Mouse (Mus musculus) spleen, adult 2 months (tissue): ENCODE data around the gene Taf15. TPM values are rescaled to one million over a fixed set of nuclear protein-coding genes. Genes with fewer than 3 reads are reported as not detected.
A peak's percentile ranks its signal among the peaks of the same experiment; 100 is the strongest.

Experiments used
- DNase-seq, 2 experiments: peaks; one replicate each; pipeline versions ENCODE4 v3.0.0 to v3.0.0-alpha.2; 2012 to 2021; ENCODE audit warnings: low spot score in 2 of 2, low read depth in 1 of 2
- H3K27ac ChIP-seq: fragments of 200-500 bp; 2 replicates; pipeline ENCODE4 v1.5.1; 2012; ENCODE audit warnings: low read length, inconsistent platforms; ENCODE audit not compliant: insufficient read depth
- H3K27me3 ChIP-seq: fragments of 200-500 bp; 2 replicates; pipeline ENCODE4 v1.6.1; 2012; ENCODE audit warnings: mild to moderate bottlenecking, moderate library complexity, low read length, inconsistent platforms; ENCODE audit not compliant: control insufficient read depth, insufficient read depth
- H3K36me3 ChIP-seq: fragments of 200-500 bp; 2 replicates; pipeline ENCODE4 v1.6.1; 2012; ENCODE audit warnings: mild to moderate bottlenecking, low read length, inconsistent platforms; ENCODE audit not compliant: control insufficient read depth, insufficient read depth
- H3K4me1 ChIP-seq: fragments of 200-500 bp; 2 replicates; pipeline ENCODE4 v1.6.1; 2011; ENCODE audit warnings: inconsistent platforms; ENCODE audit not compliant: control insufficient read depth, insufficient read depth, insufficient read length
- H3K4me3 ChIP-seq: fragments of 200-500 bp; 2 replicates; pipeline ENCODE4 v1.5.1; 2011; ENCODE audit warnings: mild to moderate bottlenecking, inconsistent platforms; ENCODE audit not compliant: insufficient read depth, insufficient read length; ENCODE audit errors: extremely low read depth
- CTCF ChIP-seq: fragments of 200-500 bp; IDR thresholded peaks from 2 replicates; pipeline ENCODE4 v1.5.1; 2011; ENCODE audit warnings: mild to moderate bottlenecking, inconsistent platforms; ENCODE audit not compliant: insufficient read depth, insufficient read length, insufficient replicate concordance; ENCODE audit errors: extremely low read depth
- POLR2A ChIP-seq: fragments of 200-500 bp; IDR thresholded peaks from 2 replicates; pipeline ENCODE4 v1.6.1; 2011; ENCODE audit warnings: low read depth, low read length, inconsistent platforms
- WGBS: fragments of 180-500 bp; shearing (Covaris S2); methylation state at CpG from one replicate; pipeline ENCODE4 v1.1.7; 2018; 5-methylcytosine and 5-hydroxymethylcytosine counted together
- polyA plus RNA-seq: library from polyadenylated mRNA; depleted of rRNA; stranded (reverse); fragments of >200 nt; gene quantifications from 2 replicates; pipeline ENCODE4 v1.2.3, GENCODE M21; 2012

The Taf15 gene
- polyA plus RNA-seq, 1 experiment, result 8.9 TPM

DNA sequence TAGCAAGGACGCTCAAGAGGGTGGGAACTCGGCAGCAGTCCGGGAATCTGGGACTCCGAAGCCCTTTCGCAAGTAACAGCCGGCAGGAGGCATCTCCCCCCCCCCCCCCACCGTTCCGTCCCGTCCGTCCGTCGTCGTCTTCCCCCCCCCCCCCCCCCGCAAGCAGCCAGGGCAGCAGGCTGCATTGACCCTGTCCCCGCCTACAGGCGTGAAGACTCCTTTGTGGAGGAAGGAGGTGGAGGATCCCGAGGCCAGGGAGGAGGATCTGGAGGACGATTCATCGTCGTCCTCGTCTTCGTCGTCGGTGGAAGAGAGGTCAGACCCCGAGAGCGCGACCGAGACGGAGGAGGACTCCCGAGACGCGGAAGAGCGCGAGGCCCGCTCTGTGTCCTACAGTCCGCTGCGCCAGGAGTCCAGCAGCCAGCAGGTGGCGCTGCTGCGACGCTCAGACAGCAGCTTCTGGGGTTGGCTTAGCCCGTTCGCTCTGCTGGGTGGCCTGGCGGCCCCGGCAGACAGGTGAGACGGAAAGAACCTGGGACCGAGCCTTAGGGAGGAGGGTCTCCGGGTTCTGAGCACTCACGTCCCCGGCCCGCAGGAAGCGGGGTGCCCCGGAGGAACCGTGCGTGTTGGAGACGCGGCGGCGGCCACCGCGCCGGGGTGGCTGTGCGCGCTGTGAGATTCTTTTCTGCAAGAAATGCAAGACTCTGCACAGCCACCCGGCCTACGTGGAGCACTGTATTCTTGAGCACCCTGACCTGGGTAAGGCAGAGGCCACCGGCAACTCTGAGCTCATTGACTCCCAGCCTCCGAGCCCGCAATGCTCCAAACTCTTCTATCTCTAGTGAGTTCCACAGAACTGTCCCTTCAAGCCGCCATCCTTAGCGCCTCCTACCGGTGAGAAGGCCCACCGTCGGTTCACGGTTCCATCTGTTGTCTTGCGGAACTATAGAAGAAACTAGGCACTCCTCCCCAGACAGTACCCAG lies 32.5 kb upstream of the Taf15 start:
- peaks cover 5% of the 10 kb centered on the region; the same call in 1 of the 2 replicates for H3K4me1 ChIP-seq

DNA sequence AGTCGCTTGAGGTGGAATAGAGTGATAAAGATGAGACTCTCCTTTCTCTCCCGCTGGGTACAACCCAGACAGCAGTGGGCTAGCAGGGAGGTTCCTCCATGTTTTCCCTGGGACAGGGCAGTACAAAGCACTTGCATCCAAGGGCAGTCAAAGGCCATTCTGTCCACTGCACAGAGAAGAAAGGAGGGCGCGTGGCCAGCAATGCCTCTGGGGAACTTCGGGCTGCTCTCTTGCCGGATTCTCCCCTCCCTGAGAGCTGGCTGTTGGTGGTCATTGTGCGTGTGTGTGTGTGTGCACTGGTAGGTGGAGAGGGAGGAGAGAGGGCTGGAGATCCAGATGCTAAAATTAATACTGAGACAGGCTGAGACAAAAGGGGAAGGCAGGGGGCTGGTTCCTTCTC lies 31.7 kb upstream of the Taf15 start:
- Histone ChIP-seq H3K27me3 (no peaks in the 10 kb centered on the region; the same call in 1 of the 2 replicates), H3K36me3 (no peaks in the 10 kb centered on the region), H3K4me3 (no peak overlapping the region), H3K4me1 (peaks cover 5% of the 10 kb centered on the region; the same call in 1 of the 2 replicates), H3K27ac (no peak overlapping the region)
- 69% methylated on average over 7 of the region's 7 CpGs for WGBS
- DNase-seq, result no peak
- TF ChIP-seq CTCF (no peak), POLR2A (no peak)

More for the DNA sequence above, 32.5 kb upstream of the Taf15 start:
- H3K36me3 ChIP-seq, result no peaks in the 10 kb centered on the region
- no peak overlapping the region; the same call in 1 of the 2 replicates for H3K27ac ChIP-seq
- no peaks in the 10 kb centered on the region; the same call in 1 of the 2 replicates for H3K27me3 ChIP-seq
- TF ChIP-seq POLR2A (peak; percentile 19; the same call in 1 of the 2 replicates), CTCF (peak; percentile 99)
- DNase-seq, result peak; percentile 83 to 84
- under 1% methylated on average over 64 of the region's 75 CpGs for WGBS
- H3K4me3 ChIP-seq, result peak overlapping the region; percentile 68

DNA sequence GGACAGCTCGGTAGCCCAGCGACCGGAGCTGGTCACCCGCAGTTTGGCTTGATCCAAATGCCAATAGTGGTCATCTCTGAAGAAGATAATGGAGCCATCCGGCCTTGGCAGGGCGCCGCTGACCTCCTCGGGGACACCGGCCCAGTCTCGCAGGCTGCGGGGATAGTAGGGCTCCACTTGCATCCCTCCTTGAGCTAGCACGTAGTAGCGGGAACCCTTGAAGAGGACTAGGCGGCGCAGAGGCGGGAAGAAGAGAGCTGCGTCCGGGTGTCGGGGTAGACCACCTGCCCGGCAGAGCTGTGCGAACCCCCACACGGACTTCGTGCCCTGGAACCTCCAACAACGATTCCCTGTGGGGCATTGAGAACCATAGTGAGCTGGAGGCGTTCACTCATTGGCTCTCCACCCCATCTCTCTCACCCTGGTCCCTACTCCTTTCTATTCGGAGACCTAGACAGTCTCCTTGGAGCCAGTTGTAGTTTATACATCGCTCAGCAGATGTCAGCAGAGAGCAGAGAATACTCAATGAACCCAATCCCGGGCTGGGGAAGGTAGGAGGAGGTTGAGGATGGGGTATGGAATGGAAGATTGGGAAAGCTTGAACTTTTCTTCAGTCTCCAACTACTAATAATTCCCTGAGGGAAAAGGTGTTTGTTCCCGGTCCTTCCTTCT lies 30.2 kb upstream of the Taf15 start:
- Histone ChIP-seq H3K4me3 (no peak overlapping the region), H3K4me1 (peaks cover 5% of the 10 kb centered on the region; the same call in 1 of the 2 replicates), H3K36me3 (no peaks in the 10 kb centered on the region), H3K27me3 (no peaks in the 10 kb centered on the region; the same call in 1 of the 2 replicates), H3K27ac (no peak overlapping the region)
- no peak for TF ChIP-seq POLR2A
- TF ChIP-seq CTCF, result peak; percentile 46; the same call in 1 of the 2 replicates
- 25% methylated on average over 29 of the region's 29 CpGs for WGBS
- DNase-seq, result peak; percentile 19 to 61

DNA sequence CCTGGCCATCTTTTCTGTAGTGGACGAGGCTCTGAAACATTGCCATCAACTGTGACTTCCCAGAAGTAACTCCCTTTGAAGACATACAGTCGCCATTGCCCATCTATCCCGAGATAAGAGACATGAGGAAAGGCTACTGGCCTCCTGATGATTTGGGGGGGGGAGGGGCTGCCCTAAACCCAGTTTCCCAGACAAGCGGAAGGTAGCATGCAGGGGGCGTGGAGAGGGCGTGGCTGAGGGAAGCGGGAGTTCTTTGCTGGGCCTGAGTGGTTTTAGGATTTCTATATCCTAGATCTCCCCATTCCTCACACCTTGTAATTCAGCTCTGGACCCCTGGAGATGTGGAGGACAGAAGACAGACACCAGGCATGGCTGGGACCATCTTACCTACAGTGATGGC lies 29.1 kb upstream of the Taf15 start:
- H3K36me3 ChIP-seq, result no peaks in the 10 kb centered on the region
- H3K27ac ChIP-seq, result no peak overlapping the region
- DNase-seq, result no peak
- TF ChIP-seq POLR2A, result no peak
- TF ChIP-seq CTCF, result no peak
- H3K4me1 ChIP-seq, result peaks cover 5% of the 10 kb centered on the region; the same call in 1 of the 2 replicates
- no peaks in the 10 kb centered on the region; the same call in 1 of the 2 replicates for H3K27me3 ChIP-seq
- 11% methylated on average over 7 of the region's 7 CpGs for WGBS
- H3K4me3 ChIP-seq, result no peak overlapping the region

DNA sequence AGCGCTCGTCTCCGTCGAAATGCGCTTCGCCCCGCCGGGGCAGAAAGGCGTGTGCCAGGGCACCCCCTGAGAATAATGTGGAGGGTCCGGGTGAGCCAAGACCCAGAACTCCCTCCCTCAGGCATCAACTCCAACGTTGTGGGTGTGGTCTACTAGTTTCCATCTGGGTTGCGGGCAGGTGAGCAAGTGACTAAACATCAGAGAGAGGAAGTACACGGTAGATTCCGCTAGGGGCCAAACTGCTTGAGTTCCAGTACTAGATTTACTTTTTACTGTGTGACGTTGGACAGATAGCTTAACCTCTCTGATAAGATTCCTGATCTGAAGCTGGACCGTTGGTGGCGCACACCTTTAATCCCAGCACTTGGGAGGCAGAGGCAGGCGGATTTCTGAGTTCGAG lies 27.9 kb upstream of the Taf15 start:
- 28% methylated on average over 19 of the region's 19 CpGs for WGBS
- TF ChIP-seq POLR2A, result no peak
- TF ChIP-seq CTCF, result no peak
- peak in 1 of 2 experiments; percentile 30 for DNase-seq
- Histone ChIP-seq H3K27me3 (no peaks in the 10 kb centered on the region; the same call in 1 of the 2 replicates), H3K4me1 (peaks cover 5% of the 10 kb centered on the region; the same call in 1 of the 2 replicates), H3K4me3 (peak overlapping the region; percentile 38; the same call in 1 of the 2 replicates), H3K27ac (no peak overlapping the region), H3K36me3 (no peaks in the 10 kb centered on the region)

DNA sequence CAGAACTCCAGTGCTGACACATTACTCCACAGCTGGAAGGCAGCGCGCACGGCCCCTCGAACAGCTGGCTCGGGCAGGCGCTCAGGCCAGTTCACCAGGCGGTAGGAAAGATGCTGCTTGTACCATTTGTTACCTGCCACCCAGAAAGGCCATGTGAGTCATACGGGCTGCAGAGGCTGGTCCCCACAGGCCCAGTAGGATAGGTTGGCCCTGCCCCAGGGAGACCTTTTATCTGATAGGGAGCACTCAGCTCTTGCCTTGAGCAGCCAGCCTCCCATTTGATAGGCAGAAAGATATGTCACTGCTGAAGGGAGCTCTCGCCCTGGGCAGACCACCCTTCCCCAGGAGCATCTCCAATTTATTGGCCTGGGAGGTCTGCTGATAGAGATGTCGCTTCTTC lies 25.3 kb upstream of the Taf15 start:
- Histone ChIP-seq H3K27me3 (no peaks in the 10 kb centered on the region; the same call in 1 of the 2 replicates), H3K4me3 (no peak overlapping the region), H3K36me3 (no peaks in the 10 kb centered on the region), H3K27ac (no peak overlapping the region), H3K4me1 (peaks cover 5% of the 10 kb centered on the region; the same call in 1 of the 2 replicates)
- TF ChIP-seq POLR2A (no peak), CTCF (no peak)
- DNase-seq, result no peak
- WGBS, result 84% methylated on average over 10 of the region's 10 CpGs
